Mouse (Mus musculus) heart, adult 9 months (tissue): ENCODE data around the gene Cd300a.

Source experiments
- DNase-seq, 2 experiments: peaks; one replicate each; pipeline ENCODE4 v3.0.0; 2022; ENCODE audit warnings: low spot score in 2 of 2

The Cd300a gene

GRCm38 (mm10) chr11:114889991-114890518 lies at the start of gene Cd300a:
Cd300a (plus strand) TSS chr11:114890041.
- no peak for DNase-seq

GRCm38 (mm10) chr11:114843818-114844463 lies 45.9 kb upstream of the Cd300a start:
- peak; percentile 54 to 58 for DNase-seq

GRCm38 (mm10) chr11:114844464-114845220 lies 45.2 kb upstream of the Cd300a start:
- no peak for DNase-seq

DNA sequence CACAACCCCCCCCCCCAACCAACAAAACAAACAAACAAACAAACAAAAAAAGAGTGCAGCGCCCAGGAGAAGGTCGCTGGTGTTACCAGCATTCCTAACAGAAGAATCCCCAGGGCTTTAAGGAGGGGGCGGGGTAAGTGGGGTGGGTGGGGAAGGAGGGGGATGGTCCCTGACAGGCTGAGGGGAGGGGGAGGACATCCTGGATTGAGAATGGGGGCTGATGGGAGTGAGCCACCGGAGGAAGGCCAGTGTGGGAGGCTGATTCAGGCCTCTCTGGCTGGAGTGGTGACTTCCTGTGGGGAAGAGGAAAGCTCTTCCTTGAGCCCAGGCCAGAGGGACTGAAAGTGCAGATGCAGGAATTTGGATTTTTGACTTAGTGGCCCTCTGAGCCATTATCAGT lies 43.5 kb upstream of the Cd300a start:
- DNase-seq: no peak

DNA sequence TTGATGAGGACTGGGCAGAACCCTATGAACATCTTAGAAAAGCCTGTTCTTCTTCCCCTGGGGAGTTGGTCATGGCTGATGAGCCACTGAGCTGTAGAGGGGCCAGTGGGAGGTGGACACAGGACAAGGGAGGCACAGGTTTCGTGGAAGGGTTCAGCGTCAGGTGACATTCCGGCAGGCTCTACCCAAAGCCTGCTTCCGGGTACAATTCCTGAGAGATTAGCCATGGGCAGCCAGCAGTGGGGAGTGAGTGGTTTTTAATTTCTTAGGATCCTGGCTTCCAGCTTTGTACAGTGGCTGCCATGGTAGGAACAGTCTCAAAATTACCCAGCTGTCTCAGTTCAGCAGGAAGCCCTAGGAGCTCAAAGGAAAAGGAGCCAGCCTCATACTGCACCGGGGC lies 42.8 kb upstream of the Cd300a start:
- DNase-seq: no peak

DNA sequence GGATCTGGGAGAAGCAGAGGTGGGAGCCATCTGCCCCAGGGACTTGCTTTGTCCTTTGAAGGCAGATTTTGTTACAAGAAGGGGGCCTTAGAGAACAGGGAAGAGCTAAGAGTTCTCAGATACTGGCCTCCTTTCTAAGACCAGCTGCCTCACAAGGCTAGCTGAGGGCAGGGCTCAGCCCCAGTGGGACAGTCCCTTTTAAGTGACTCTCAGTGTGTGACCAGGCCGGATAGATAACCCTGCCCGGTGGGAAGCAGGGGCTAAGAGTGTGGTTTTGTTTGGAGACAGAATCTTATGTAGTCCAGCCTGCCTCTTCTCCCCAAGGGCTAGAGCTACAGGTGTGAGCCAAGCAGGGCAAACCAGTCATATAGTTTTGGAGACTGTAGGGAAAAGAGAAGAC lies 40.3 kb upstream of the Cd300a start:
- DNase-seq: no peak

DNA sequence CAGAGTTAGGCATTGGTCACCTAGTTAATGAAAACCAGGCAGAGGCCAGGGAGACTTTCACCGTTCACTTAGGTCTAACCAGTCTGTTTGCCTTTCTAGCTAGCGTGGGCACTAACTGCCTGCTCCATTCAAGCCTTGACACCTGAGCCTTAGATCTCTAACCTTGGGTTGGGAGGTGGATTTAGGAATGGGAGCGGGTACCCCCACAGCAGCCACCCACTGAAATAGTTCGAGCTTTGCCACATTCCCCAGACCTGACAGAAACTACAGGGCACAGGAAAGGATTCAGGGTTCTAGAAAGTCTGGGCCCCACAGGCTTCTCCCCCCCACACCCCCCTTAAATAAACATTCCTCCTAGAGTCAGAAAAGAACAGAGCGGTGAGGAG lies 39.8 kb upstream of the Cd300a start:
- DNase-seq: no peak

DNA sequence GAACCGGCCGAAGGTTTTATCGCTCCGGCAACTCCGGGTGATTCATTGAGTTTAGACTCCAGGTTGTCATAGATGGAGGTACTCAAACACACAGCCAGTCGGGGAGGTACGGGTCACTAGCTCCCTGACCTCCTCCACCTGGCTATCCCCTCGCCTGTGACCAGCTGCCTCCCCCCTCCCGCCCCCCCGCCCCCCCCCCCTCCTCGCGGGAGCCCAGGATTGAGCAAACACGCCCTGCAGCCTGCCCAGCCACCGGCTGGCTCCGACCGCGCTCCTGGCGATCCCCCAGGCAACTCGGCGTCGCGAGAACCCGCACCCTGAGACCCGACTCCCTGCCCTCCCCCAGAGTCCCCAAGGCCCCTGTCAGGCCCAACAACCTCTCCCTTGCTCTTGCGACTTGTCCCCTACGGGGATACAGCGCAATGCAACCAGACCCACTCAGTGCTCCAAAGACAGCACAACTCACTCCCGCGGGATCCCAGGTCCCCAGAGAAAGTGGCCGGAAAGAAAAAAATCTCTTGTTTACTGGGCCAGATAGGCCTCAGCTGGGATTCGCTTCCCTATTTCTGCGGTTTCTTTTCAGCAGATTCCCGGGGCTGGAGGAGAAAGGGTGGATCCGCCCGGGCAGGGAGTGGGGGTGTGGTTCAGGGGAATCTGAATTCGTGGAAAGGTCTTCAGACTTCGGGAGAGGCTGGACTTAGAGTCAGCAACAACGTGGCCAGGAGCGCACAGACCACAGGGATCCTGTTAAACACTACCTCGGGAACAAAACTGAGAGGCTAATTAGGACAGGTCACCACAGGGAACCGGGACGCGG lies 39.2 kb upstream of the Cd300a start, which contains the start of gene Gprc5c:
Gene Gprc5c, plus strand, starts transcription at position 701 of the 817 bp plus-strand sequence.
- peak; percentile 69 to 78 for DNase-seq

DNA sequence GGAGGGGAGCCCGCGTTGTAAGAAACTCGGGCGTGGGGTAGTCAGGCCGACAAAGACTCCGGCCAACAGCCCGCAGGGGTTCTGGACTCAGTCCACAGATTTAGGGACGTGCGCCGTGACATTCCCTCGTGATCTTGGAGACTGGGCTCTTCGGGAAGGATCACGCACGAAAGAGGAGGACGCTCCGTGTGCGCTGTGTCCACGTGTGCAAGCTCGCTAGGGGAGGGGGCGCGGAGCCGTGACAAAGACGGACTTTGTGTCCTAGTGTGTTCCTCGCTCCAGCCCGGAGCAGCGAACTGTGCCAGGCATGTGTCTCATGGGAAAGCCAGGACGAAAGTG lies 38.6 kb upstream of the Cd300a start:
- DNase-seq: no peak

DNA sequence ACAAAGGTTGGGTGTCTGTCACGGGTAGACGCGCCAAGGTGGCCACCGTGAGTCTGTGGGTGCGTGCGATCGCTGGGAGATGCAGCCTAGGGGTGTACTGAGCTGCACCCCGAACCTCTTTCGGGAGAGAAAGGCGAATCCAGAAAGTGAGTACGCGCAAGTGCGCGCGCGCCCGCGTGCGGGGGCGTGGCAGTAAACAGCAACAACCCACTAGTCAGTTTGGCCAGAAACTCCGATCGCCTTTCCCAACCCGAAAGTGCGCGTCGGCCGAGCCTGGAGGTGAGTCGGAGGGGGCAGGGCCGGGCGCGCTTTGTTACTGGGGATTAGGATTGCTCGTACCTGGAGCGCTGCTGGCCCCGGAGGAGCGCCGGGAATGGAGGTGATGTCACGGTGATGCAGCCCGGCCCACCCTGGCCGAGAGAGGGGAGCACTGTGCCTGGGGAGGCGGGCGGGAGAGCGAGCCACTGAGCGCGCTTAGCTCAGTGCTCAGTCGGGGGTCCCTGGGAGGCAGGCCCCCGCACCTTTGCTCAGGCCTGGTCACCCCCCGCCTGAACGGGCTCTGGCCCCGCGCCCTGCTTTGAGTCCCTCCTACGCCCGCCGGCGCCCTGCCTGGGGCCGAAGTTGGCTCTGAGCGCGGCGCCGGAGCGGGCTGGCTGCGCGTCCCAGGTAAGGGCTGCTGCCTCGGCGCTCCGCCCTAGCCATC lies 38.1 kb upstream of the Cd300a start:
- DNase-seq: peak; percentile 51 to 57

- DNase-seq: peak in 1 of 2 experiments; percentile 21
These were observed 37.3 kb upstream of the Cd300a start for GRCm38 (mm10) chr11:114852311-114853173.

DNA sequence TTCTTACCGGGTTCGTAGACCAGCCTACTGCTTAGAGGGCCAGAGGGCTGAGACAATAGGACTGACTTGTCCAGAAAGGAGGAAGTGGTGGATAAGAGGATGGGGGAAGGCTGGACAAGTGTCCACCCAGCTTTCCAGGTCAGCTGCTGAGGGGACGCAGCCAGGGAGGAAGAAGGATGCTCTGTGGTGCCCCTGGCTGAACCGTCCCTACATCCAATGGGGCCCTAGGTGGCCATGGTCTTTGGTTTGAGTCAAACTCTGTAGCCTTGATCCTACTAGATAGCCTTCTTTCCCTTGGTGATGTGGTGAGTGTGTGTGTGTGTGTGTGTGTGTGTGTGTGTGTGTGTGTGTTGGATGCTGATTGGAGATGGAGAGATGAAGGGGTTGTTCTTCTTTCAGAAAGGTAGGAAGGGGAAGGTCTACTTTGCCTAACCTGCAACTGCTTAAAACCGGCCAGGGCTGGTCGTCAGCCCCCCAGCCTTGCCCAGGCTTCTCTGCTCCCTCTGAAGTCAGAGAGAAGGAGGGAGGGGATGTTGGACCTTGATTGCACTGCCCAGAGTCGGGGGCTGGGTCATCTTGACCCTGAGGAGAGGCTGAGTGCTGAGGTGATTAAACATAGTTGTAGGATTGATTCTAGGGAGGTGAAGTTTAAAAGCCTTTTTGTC lies 36.5 kb upstream of the Cd300a start:
- peak in 1 of 2 experiments; percentile 27 for DNase-seq

- DNase-seq: no peak
These were observed 35.3 kb upstream of the Cd300a start for GRCm38 (mm10) chr11:114854581-114854980.

DNA sequence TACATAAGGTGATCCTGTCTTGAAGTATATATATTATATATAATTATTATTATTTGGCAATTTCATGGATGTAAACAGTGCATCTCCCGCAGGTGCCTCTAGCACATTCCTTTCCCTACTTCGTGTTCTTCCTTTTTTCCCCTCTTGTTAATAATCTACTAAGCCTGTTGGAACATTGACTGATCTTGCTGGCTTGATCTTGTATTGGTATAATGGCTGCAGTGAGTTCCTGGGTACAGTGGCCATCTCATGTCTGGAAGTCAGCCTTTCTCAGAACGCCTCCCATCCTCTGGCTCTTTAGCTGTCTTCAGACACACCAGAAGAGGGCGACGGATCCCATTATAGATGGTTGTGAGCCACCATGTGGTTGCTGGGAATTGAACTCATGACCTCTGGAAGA lies 33.7 kb upstream of the Cd300a start:
- no peak for DNase-seq

DNA sequence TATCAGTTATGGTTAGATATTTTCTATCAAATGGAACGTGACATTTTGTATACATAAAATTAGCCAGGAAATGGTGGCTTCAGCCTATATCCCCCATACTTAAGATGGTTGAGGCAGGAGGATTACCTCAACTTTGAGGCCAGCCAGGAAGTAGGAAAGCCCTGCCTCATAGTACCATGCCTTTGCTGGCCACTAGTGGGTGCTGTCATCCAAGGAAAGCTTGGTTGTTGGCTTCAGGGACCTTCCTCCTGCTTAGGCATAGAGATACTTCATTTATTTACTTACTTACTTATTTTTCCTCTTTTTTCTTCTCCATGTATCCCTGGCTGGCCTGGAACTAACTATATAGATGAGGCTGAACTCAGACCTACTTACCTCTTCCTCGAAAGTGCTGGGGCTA lies 31.2 kb upstream of the Cd300a start:
- no peak for DNase-seq

DNA sequence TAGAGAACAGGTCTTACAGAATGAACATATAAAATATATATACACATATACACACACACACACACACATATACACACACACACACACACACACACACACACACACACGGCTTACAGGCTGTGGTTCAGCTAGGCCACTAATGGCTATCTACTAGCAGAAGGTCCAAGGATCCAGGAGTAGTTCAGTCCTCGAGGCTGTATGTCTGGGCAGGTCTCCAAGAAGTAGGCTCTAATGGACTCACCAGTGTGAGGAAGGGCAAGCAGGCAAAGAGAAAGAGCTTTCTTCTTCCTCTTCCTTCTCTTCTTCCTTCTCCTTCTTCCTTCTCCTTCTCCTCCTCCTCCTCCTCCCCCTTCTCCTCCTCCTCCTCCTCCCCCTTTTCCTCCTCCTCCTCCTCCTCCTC lies 28.8 kb upstream of the Cd300a start:
- DNase-seq: no peak

GRCm38 (mm10) chr11:114862687-114863086 lies 27.2 kb upstream of the Cd300a start:
- no peak for DNase-seq

DNA sequence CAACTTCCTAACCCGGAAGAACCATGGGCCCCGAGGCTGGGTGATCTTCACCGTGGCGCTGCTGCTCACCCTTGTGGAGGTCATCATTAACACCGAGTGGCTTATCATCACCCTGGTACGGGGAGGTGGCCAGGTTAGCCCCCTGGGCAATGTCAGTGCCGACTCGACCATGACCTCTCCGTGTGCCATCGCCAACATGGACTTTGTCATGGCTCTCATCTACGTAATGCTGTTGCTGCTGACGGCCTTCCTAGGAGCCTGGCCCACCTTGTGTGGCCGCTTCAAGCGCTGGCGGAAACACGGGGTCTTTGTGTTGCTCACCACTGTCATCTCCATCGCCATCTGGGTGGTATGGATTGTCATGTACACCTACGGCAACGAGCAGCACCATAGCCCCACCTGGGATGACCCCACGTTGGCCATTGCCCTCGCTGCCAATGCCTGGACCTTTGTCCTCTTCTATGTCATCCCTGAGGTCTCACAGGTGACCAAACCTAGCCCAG lies 25.9 kb upstream of the Cd300a start:
- DNase-seq: no peak

GRCm38 (mm10) chr11:114865999-114866398 lies 23.8 kb upstream of the Cd300a start:
- no peak for DNase-seq
